Mouse (Mus musculus) lung, postnatal 36 days (tissue): ENCODE measurements around the gene Iars2.
A peak's percentile ranks its signal among the peaks of the same experiment; 100 is the strongest.
"Not testable (repeated sequence)": the region's sequence is repeated elsewhere in the genome, so short reads cannot be mapped to it uniquely, and the experiment has no call there.

ENCODE experiments used
- DNase-seq: peaks from one replicate; pipeline ENCODE4 v3.0.0; 2022; ENCODE audit warnings: mixed read lengths

Iars2 gene

DNA sequence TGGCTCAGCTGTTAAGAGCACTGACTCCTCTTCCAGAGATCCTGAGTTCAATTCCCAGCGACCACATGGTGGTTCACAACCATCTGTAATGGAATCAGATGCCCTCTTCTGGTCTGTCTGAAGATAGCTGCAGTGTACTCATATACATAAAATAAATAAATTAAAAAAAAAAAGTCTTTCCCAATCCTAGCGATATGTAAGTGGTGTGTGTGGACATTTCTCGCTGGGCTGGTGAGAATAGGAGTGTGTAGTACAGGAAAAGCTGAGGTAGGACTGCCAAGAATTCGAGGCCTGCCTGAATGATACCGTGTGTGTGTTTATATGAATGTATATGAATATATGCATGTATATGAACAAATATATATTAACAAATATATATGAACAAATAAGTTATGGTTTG, 2.2 kb upstream of the Iars2 start:
- DNase-seq, result no peak

GRCm38 (mm10) chr1:185329851-185330250, 655 bp upstream of the Iars2 start:
- no peak for DNase-seq

GRCm38 (mm10) chr1:185327754-185328345, 1.3 kb downstream of the Iars2 start:
- DNase-seq, result not testable (repeated sequence)

DNA sequence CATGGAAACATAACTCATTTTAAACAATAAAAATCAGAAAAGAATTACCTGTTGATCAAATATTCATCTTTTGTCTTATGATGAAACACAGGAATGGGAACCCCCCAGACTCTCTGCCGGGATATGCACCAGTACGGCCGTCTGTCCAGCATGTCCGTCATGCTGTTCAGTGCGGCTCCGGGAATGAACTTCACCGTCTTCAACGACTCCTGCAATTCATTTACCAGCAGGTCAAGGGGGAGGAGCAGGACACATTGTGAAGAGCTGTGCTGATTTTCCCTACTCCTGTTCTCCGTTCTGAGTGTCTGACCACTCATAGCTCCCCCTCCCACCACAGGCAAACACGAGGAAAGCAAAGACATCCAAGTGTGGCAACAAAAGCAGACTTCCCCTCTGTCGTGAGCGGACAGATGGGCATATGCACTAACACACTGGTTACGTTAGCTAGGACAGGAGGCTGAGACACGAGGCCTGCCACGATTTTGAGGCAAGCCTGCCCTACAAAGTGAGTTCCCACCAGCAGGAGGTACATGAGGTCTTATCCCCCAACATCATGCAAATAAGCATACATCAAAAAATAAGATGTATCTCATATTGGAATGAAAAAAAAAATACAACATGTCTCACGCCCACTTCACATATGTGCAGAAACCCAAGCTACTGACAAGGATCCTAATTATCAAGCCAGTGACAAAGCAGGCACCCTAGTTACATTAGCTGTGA, 13.2 kb downstream of the Iars2 start:
- no peak for DNase-seq

DNA sequence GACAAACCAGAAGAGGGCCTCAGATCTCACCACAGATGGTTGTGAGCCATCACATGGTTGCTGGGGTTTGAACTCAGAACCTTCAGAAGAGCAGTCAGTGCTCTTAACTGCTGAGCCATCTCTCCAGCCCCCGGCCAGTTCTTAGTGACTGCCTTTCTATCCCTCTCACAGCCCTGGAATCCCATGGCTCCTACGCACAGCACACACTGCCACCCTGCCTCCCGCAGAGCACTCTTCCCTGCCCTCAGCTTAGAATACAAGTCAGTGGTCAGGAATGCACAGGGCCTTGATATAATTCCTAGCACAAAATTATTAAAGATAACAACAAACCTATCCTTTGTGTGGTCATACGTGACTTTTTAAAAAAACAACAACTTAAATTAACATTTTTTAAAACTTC, 14.7 kb downstream of the Iars2 start:
- no peak for DNase-seq

GRCm38 (mm10) chr1:185311949-185312348, 17.2 kb downstream of the Iars2 start:
- no peak for DNase-seq

- DNase-seq, result peak; percentile 18
These were observed 20.3 kb downstream of the Iars2 start for GRCm38 (mm10) chr1:185308908-185309307.

- DNase-seq, result no peak
These were observed 20.9 kb downstream of the Iars2 start for GRCm38 (mm10) chr1:185308334-185308733.

DNA sequence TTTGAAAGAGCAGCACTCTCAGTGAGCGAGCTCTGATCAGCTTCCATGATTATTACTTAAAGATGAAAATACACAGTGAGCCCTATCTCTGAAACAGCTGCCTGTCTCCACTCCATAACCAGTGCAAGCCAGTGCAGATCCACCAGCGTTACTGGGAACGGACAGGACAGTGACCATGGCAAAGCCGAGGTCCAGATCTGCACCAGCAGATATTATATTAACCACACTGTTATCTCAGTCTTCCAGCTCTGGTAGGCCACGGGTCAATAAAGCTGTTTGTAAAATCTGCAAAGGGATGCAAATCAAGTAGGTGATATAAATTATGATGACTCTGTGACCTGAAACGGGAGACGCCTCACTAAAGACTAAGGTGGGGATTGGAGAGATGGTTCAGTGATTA, 21.6 kb downstream of the Iars2 start:
- DNase-seq, result no peak

- DNase-seq, result no peak
These were observed 22.4 kb downstream of the Iars2 start for GRCm38 (mm10) chr1:185306836-185307235.

GRCm38 (mm10) chr1:185302816-185303215, 26.4 kb downstream of the Iars2 start:
- DNase-seq, result no peak

- no peak for DNase-seq
These were observed 30.7 kb downstream of the Iars2 start for GRCm38 (mm10) chr1:185298496-185298895.

DNA sequence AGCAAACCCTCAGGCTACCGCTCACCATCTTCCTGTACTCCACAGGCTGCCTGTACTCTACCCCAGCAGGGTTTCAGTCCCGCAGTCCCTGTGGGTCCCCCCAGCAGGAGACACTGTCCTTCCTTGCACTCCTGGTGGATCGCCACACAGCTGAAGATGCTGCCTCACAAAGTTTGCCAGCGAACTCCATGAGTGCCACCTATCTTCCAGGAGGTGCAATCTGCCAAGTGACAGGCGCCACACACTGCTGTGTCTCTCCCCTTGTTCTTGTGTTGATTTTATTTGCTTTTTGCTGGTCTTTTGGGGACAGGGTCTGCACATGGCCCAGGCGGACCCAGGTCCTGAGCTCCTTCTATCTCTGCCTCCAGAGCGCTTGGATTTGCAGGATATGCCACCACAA, 32.3 kb downstream of the Iars2 start:
- no peak for DNase-seq

GRCm38 (mm10) chr1:185292646-185293360, 36.4 kb downstream of the Iars2 start:
- DNase-seq, result no peak

- DNase-seq, result no peak
These were observed 37.9 kb downstream of the Iars2 start for GRCm38 (mm10) chr1:185291336-185291735.

- DNase-seq, result peak; percentile 14
These were observed 40.0 kb downstream of the Iars2 start for GRCm38 (mm10) chr1:185289231-185289630.

GRCm38 (mm10) chr1:185287066-185287465, 42.1 kb downstream of the Iars2 start:
- DNase-seq, result no peak

GRCm38 (mm10) chr1:185285171-185285570, 44.0 kb downstream of the Iars2 start:
- DNase-seq, result peak; percentile 69

- DNase-seq, result peak; percentile 61
These were observed 44.5 kb downstream of the Iars2 start for GRCm38 (mm10) chr1:185284740-185285139.

GRCm38 (mm10) chr1:185283247-185283646, 45.9 kb downstream of the Iars2 start:
- no peak for DNase-seq

- DNase-seq, result peak; percentile 58
These were observed 46.4 kb downstream of the Iars2 start for GRCm38 (mm10) chr1:185282846-185283245.

DNA sequence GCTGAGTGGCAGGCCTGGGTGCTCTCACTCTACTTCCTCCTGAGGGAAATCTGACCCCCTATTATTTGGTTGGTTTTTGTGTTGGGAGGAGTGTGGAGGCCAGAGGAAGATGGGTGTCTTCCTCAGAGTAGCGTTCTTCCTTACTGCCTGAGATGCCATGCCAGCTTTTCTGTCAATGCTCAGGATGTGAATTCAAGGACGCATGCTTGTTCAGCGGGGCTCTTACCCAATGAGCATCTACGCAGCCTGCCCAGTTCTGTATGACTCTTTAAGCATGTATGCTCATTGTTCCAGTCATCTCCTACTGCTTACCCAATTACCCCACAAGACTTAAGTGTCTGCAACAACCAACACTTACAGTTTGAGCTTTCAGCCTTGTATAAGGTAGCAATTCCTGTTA, 48.6 kb downstream of the Iars2 start:
- DNase-seq, result no peak

GRCm38 (mm10) chr1:185279288-185279687, 49.9 kb downstream of the Iars2 start:
- no peak for DNase-seq

DNA sequence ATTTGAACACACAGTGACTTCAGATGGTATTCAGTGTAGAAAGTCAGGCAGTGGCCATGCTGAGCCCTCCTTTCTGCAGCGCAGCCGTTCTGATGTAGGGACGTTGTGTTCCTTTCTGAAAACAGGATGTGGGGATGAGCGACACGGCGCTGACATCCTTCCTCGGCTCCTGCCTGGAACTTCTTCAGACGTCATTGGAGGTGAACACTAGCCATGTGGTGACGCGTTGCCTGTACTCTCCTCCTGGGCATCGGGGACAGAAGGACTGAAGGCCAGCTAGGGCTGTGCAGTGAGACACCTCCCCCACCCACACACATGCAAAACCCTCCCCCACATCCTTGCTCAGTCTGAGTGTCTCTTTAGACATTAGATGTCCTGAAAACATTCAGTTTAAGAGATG, 52.2 kb downstream of the Iars2 start:
- DNase-seq, result peak; percentile 58
